Mouse (Mus musculus) testis, adult 2 months (tissue): ENCODE measurements around the gene Rorc.

ENCODE experiments used
- CTCF ChIP-seq: fragments of 200-500 bp; IDR thresholded peaks from 2 replicates; pipeline ENCODE4 v1.5.1; 2012; ENCODE audit warnings: low read depth, mild to moderate bottlenecking, inconsistent platforms, low read length, moderate library complexity; ENCODE audit not compliant: control insufficient read depth, insufficient read depth, insufficient replicate concordance
- POLR2A ChIP-seq: fragments of 200-500 bp; IDR thresholded peaks from 2 replicates; pipeline ENCODE4 v1.6.1; 2012; ENCODE audit warnings: low read depth, mild to moderate bottlenecking, inconsistent platforms, low read length, moderate library complexity; ENCODE audit not compliant: control insufficient read depth

DNA sequence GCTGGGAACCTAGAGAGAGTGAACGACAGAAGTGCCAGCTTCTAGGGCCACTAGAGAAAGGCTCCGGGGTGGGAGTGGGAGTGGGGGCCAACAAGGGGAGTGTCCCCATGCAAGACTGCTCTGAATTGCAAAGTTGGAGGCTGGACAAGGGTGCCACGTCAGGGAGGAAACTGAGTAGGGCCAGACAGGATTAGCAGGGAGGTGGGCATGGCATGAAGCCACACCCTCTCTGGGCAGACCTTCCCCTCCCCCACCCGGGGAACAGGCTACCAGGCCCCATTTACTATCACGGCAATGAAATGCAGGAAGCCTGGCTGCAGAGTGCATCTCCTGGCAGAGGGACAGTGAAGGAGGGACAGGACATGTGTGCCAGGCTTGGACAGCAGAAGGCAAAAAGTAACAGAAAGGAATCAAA is 1.0 kb downstream of the Rorc start:
- TF ChIP-seq CTCF (no peak), POLR2A (no peak)
